Mouse (Mus musculus) megakaryocyte, embryonic 14.5 days (primary cell): ENCODE measurements around the gene Gm21778. TPM values are rescaled to one million over a fixed set of nuclear protein-coding genes. Genes with fewer than 3 reads are reported as not detected.
"Not testable (repeated sequence)": the region's sequence is repeated elsewhere in the genome, so short reads cannot be mapped to it uniquely, and the experiment has no call there.

Source experiments
- H3K27me3 ChIP-seq: replicated peaks from 2 replicates; pipeline ENCODE3; 2012; ENCODE audit warnings: inconsistent platforms
- H3K36me3 ChIP-seq: replicated peaks from 2 replicates; pipeline ENCODE3; 2012; ENCODE audit warnings: low read length, inconsistent platforms, mixed read lengths
- H3K4me1 ChIP-seq: 2 replicates; pipeline ENCODE4 v1.6.1; 2012; ENCODE audit warnings: inconsistent platforms
- H3K4me3 ChIP-seq: replicated peaks from 2 replicates; pipeline ENCODE3; 2012; ENCODE audit warnings: moderate library complexity, mild to moderate bottlenecking, inconsistent platforms
- H3K9me3 ChIP-seq: 2 replicates; pipeline ENCODE4 v1.6.1; 2012; ENCODE audit warnings: inconsistent platforms
- polyA plus RNA-seq: library from polyadenylated mRNA; stranded (reverse); fragments of >175 nt; gene quantifications from 2 replicates; pipeline ENCODE4 v1.2.3, GENCODE M21; 2012; ENCODE audit warnings: low replicate concordance; ENCODE audit not compliant: insufficient read depth

The Gm21778 gene
- polyA plus RNA-seq, result not detected in 2 replicates

DNA sequence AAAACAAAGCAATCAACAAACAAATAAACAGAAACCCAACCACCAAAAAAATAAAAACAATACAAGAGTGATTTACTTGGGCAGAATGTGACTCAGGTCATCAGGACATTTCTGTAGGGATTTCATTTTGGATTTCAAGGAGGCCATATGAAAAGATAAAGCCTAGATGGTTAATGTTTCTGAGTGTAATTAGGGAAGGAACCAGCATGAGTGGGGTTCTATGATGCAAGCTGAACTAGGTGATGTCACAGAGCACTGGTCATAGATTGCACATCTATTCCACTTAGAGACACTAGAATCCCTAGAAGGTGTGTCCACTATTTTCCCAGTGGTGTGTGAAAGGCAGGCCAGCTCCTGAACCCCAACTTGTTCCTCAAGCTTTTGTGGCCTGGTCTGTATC lies at the start of gene Gm21778:
Gene Gm21778 (plus strand): TSS at position 301 of the 400 bp plus-strand sequence.
- not testable (repeated sequence) for H3K36me3 ChIP-seq, H3K27me3 ChIP-seq, H3K9me3 ChIP-seq, H3K4me1 ChIP-seq, H3K4me3 ChIP-seq

Other genes starting within 250 kb of the Gm21778 start
- gene Gm20914, start 216.5 kb upstream of the Gm21778 start, polyA plus RNA-seq, result not detected in 2 replicates
- not detected in 2 replicates for gene Gm28171, start 149.1 kb upstream of the Gm21778 start, polyA plus RNA-seq